Mouse (Mus musculus) thymus, postnatal 10 days (tissue): ENCODE measurements at regions not wholly inside any gene's neighbourhood (a gene's known extent, or its start where the extent isn't known, plus 50 kb on each side); places are given as distances from the start of the nearest gene placed in this dataset.
"Not testable (repeated sequence)": the region's sequence is repeated elsewhere in the genome, so short reads cannot be mapped to it uniquely, and the experiment has no call there.

ENCODE experiments used
- DNase-seq, 2 experiments: peaks; one replicate each; pipeline ENCODE4 v3.0.0; 2021; ENCODE audit warnings: low spot score in 2 of 2

DNA sequence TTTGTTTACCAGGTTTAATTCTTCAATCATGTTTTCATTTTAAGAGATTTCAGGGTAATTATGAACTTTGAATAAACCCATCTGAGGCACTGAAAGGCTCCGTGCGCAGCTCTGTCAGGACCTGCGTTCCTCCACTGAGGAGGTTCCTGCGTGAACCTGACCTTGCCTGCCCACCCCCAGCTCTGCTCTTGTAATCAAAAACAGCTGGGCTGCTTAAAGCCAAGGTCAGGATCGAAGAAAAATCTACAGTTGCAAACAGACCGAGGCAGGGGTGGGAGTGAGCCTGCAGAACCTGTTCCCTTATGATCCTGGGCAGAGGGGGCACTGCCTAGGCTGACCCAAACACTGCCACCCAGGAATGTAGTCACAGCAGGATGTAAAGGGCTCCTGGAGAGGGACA, 134.8 kb upstream of the Bcor start:
- no peak for DNase-seq

DNA sequence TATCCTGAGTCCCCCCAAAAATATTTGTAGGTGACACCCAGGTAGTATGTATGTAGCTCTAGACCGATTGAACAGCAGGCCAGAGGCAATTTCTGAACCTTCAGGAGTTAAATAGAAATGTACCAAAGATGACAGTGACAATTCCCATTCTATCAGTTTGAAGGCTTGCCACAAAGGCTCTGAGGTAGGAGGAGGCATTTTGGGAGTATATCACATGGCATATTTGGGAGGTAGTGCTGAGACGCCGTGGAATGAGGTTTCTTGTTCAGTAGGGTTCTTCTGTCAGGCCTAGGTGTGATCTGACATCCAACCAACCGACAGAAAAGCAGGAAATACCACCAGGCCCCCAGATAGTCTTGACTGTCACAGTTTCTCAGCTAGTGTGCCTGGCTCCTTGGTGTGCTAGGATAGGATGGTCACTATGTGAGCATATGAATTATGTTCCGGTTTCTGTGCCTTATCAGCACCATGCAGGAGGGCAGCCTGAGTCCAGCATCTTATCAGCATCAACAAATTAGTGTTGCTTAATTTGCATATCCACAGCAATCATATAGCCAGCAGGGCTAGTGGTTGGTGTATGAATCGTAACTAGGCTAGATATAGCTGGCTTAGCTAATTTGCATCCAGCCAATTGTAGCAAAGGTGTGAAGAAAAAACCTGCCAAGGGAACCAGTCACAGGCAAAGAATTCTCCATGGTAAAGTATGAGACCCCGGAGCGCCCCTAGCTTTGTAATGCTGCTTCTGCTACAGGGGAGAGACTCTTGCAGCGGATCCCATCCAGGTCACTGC, 136.3 kb upstream of the Bcor start:
- DNase-seq: no peak

DNA sequence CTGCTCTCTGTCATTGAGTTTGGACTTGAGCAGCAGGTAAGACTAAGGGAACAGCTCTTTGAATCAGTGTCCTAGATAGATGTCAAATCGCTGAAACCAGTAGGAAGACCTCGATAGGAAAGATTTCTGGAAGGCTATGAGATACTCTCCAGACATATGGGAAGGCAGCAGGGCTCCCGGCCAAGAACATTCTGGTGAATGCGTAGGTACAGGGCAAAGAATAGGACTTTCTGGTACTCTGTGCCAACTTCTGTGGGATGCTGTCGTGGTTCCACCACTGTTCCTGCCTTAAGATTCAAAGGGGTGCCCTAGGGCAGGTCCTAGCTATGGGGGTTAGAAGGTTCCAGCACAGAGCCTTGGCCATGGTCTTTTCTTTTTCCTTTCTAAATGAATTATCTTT, 138.5 kb upstream of the Bcor start:
- no peak for DNase-seq

DNA sequence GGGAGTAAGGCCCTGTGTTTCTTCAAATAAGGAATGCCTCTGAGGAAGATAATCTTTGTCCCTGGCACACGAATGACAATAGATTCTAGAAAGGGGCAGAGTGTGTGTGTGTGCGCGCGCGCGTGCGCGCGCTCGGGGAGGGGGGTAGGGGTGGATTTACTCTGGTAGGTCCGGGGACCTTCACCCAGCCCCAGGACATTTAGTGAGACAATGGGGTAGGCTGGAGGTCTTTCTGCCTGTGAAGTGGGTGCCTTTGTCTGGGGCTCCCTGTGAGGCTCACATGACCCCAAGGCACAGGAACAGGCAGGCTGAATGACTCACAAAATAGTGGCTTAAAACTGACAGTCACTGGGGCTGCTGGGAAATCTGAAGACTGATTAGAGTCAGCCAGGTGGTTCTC, 139.1 kb upstream of the Bcor start:
- DNase-seq: no peak

DNA sequence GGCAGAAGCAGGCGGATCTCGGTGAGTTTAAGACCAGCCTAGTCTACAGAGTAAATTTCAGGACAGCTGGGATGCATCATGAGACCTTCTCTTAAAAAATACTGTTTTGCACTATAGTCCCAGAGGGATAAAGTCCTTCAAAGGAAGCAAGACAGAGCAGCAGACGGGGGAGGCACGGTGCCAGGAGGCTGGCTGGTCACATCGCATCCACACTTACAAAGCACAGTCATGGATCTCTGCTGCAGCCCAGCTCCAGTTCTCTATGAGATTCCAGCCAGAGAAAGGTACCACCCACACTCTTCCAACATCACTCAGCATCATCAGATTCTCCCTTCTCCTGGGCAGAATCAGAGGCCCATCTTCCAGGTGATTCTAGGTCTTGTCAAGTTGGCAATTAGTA, 144.5 kb upstream of the Bcor start:
- DNase-seq: no peak

DNA sequence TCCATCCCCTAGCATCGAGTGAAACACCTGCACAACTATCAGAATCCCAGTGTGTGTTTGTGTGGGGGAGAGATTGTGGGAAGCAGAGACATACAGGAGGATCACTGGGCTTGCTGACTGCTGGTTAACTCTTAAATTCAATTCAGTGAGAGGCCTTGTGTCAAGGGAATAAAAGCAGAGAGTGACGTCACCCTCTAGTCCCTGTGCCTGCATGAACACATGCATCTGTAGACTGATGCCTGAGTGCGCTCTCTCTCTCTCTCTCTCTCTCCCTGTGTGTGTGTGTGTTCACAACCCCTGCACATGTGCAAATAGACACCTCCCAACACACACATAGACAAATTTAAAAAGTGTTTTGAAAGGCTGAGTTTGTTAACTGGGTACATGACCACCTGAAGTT, 146.8 kb upstream of the Bcor start:
- DNase-seq: no peak

DNA sequence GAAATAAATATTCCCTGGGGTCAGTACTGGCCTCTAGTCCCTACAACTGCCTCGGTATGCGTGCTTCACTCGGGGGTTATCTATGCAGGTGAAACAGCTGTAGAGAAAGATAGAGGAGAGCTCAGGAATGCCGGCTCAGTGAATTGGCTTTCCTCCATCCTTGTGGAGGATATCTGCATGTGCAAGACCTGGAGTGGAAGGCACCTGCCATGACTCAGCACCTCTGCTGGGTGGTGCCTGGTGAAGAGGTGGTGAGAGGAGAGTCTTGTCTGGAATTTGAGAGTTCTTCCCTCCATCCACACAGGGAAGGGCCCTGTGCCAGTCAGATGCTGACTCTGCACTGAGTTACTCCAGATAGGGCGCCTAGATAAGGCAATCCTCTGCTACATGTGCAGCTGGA, 152.4 kb upstream of the Bcor start:
- no peak for DNase-seq

DNA sequence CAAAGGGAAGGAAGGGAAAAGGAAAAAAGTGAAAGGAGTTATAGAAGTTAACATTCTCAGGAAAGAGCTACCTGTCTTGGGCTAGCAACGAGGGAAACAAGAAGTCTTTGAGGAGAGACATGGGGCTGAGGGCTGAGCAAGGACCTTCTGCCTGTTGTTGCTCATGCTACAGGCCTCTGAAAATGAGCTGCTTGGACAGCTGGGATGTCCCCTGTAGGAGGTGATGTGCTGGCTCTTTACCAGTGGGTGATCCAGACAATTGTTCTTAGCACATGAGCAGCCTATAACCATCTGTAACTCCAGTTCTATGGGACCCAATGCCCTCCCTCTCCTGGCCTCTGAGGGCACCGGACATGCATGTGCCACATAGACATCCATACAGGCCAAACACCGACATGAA, 155.5 kb upstream of the Bcor start:
- no peak for DNase-seq

DNA sequence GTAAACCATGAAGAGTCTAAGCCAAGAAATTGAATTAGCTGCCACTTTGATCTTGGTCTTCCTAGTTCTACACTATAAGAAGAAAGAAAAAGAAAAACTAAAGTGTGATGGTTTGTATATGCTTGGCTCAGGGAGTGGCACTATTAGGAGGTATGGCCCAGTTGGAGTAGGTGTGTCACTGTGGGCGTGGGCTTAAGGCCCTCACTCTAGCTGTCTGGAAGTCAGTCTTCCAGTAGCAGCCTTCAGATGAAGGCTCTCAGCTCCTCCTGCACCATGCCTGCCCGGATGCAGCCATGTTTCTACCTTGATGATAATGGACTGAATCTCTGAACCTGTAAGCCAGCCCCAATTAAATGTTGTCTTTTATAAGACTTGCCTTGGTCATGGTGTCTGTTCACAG, 157.3 kb upstream of the Bcor start:
- DNase-seq: not testable (repeated sequence)

DNA sequence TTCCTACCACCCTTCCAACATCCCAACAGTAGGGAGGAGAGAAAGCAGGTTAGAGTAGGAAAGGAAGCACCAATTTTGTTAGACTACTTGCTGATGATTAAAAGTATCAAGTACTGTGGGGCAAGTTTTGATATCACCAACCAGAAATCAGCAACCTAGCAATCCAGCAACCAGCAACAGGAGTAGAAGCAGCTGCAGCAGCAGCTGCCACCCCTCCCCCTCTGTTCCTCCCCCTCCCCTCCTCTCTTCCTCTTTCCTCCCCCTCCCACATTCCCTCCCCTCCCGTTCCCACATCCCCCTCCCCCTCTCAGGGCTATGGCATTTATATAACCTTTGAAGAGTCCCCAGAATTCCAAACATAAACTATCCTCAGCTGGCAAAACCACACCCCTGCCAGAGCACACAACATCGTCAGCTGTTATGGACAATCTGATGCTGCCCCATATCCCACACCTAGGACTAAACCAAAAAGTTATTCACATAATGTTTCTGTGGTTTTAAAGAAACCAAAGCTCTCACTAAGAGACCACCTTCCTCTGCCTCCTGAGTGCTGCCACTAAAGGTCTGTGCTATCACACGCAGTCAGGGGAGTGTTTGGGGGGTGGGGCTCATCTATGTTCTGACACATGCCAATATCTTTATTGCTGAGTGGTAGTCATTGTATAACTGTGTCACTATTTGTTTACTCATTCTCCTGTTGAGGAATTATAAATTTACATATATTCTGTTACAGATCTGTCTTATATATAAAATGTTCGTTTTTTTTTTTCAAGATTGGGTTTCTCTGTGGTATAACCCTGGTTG, 158.9 kb upstream of the Bcor start:
- DNase-seq: peak in 1 of 2 experiments; percentile 3

DNA sequence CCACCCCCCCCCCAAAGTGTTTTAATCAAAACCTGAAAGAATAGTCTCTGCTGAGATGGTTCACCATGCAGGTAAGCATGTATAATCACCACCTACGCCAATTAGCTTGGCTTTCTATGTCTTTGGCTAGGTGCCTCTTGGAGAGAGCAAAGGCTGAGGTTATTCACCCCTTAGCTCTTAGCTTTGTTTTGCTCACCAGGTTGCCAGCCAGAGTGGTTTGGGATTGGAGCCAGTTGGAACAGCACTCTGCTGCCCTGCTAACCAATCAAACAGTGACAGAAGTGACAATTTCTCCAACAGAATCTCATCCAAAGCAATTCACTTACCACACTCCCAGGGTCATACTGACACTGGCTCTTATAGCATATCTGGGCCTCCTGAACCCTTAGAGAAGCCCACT, 162.3 kb upstream of the Bcor start:
- no peak for DNase-seq

DNA sequence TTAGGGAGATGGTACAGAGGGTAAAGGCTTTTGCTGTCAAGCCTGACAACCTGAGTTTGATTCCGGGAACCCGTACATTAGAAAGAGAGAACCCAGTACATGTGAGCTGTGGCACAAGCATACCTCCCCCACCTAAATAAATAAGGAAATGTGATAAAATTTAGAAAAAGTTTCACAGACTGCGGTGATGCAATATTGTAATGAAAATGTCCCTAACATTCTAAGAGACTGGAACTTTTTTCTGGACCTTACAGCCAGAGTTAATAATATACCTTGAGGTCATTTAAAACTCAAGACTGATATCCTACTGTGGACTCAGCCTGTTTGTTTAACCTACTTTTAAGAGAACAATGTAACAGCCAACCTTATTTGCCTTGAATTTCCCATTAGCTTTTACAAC, 163.1 kb upstream of the Bcor start:
- no peak for DNase-seq

DNA sequence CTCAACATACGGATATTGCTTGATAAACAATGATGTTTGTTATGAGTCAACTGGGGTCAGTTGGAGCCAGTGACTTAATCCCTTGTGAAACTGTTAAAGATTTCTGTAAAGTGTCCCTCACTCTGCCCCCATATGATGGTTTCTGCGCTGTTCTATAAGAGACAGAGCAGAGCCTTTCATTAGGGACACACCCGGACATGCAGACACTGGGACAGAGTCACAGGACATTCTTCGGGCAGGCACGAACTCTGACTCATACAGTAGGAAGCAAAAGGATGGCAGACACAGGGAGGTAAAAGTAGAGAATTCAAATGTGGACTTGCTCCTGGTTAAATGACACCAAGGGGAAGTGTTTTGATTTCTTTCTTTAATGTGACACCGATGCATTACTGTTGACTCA, 163.7 kb upstream of the Bcor start:
- no peak for DNase-seq

DNA sequence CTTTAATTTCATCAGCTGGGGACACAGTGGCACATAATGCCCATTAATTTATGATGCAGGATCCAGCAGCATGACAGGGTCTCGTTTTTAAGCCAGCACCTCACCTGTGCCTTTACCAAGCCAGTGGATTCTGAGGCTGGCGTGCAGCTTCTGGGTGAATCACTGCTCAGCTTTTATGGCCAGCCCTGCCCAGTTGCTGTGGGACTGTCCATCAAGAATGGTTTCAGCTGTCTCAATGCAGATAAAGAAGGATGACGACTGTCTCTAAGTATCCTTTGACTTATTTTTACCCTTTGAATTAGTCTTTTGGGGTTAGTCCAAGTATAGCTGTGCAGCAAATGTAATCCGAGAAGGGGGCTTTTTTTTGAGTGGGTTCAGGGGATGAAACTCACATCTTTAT, 167.3 kb upstream of the Bcor start:
- DNase-seq: no peak

DNA sequence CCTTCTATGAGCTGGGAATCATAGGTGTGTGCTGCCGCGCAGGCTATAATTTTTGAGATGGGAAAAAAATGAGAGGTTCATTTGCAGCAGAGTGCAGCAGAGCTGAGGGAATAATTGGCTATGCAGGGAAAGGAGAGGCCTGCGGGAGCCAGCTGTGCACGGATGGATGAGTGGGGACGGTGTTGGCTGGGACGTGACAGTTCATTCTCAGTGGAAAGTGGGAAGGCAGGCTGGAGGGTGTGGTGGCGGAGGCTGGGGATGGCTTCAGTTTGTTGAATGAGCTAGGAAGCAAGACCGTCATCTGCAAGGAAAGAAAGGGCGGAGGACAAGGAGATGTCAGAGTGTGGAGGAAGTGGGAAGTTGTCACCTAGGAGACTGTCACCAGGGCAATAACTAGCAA, 180.4 kb upstream of the Bcor start:
- DNase-seq: no peak

DNA sequence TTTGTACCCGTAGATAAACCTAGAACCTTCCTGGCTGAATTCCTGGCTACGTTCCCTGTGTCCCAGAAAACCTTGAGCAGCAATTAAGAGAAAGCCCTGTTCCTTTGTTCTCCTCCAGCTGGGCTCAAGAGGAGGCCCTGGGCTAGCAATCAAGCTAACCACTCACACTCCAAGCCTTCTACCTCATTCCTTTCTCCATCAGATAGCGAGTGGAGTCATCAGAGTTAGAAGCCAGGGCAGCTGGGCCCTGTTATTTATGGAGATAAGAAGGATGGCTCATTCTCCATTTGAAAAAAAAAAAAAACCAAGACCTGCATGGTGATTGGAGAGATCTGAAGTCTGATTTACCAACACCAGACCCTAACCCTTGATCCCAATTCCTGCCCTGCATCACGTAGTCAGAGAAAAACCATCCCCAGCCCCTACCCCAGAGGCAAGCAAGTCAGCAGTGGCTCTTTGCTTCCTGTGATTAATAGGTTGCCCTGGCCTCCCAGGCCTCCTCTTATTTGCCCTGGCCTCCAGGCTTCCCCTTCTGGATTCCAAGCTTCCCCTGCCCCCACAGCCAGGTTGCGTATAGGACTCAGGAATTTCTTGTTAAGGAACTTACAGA, 181.3 kb upstream of the Bcor start:
- DNase-seq: no peak

DNA sequence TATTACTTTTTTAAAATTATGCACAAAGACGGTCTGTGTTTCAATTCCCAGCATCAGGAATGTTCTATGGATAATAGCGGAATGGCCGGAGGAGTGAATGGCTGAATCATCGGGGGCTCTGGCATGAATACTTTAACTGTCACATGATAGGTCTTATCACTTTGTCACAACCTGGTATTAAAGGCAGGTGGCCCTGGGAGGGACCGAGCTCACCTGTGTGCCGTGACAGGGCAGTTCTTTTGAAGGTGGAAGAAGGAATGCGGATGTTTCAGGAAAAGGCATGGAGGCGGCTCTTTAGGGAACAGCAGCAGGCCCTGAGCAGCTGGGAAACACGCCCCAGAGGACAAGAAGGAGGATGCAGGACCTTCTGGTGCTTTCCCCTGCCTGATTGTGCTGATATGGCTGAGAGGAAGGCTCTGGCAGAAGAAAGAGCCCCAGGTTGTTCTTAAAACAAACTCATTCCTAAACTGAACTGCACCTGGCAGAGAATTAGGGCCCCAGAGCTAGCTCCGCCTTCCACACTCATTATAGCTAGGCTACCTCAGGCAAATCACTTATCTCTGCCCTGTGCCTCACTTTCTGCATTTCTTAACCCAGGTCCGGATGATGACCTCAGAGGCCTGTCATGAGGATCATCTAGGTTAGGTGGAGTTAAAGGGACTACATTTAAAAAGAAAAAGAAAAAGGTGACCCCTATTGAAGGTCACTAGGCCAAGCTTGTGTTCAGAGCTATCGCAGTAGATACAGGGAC, 184.8 kb upstream of the Bcor start:
- DNase-seq: no peak

DNA sequence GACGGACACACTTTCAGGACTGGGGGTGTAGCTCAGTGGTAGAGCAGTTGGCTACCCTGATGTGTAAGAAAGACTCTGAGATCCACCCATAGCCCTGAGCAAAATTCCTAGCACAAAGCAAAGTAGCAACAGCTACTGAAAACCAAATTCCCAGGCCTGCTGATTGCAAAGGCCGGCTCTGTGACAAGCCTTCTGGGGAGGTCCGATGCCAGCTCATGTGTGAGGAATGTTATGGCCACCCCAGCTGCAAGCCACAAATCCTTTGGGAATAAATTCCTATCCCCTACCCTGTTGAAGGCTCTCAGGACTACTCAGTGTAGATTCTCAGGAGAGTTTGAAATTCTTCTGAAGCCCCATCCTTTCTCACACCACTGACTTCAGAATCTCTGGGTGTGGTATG, 186.7 kb upstream of the Bcor start:
- DNase-seq: no peak

DNA sequence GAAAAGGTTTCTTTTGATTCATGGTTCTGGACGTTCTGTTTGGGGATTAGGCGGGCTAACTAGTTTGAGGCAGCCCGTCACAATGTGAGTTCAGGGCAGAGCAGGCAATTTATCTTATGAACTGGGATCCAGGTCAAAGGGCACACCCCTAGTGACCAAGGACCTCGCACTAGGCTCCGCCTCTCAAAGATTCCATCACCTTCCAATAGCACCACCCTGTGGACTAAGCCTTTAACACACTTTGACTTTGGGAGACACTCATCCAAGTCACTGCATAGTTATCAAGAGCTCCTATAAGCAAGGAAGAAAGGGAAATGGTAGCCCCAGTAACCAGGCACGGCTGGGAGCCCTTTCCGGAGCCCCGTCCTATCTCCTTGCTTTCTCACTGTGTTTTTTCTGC, 188.0 kb upstream of the Bcor start:
- peak in 1 of 2 experiments; percentile 15 for DNase-seq

DNA sequence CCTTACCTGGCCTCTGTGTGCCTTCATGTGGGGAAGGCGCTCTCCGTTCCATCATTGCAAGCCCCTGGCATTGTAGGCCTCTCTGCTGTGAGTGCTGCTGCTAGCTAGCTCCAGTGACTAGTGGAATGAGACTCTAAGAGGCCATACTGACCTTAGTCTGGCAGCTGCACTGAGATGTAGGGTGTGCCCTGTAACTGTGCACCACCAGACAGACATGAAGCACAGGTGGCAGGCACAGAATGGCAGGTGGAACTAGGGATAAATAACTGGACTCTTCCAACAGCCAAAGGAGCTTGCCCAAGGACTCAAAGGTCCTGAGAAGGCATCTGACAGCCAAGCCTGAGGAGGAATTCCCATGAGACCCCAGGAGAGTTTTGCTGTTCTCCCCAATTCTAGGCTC, 194.7 kb upstream of the Bcor start:
- no peak for DNase-seq

DNA sequence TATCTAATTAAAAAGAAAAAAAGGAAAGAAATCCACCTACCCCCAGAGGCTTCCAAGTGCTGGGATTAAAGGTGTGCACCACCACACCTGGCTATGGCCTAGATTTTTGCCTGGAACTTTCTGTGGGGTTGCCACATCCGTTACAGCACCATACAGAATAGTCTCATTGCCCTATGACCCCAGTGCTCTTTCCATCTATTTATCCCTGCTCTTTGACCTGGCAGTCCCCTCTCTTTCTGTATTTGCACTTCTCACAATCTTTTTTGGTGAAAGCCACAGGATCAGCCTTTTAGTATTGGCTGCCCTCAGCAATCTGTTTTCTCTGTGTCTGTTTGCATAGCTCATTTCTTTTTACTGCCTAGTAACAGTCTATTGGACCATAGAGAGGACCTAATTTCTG, 197.9 kb upstream of the Bcor start:
- DNase-seq: no peak

DNA sequence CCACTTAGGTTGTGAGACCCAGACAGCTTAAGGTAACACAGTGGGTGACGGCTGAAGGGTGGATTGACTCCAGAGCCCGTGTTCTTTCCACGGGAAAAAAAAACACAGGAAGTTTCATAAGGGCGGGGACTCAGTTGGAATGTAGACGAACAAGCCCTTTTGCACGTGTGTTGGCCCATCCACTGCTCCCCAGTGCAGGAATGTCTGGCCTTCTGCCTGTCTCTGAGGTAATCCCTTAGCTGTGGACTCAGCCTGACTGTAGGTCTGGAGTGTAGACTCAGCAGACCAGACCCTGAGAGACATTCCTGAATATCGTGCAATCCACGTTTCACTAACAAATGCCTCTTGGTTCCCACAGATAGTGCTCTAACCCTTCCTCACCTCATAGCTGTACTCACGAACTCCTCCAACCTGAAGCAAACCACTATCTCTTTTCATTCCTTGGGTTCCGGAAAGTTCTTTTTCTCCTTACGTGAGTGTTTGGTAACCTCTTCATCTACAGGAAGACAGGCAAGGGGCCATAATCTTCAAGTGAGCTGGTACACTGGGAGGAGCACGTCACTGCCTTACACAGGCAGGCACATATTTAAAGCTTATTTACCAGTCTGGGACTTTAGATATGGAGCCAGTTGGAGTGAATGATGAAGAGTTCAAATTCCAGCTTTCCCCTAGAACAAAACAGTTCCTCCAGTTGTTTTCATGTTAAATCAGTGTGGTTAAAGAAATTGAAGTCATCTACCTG, 205.6 kb upstream of the Bcor start:
- DNase-seq: no peak
